Mouse (Mus musculus): ENCODE results near the gene Ptpn3. TPM values are rescaled to one million over a fixed set of nuclear protein-coding genes. Genes with fewer than 3 reads are reported as not detected.

Ptpn3 gene
- polyA plus RNA-seq, 1 experiment from 2014 or later = 3.8 TPM

DNA sequence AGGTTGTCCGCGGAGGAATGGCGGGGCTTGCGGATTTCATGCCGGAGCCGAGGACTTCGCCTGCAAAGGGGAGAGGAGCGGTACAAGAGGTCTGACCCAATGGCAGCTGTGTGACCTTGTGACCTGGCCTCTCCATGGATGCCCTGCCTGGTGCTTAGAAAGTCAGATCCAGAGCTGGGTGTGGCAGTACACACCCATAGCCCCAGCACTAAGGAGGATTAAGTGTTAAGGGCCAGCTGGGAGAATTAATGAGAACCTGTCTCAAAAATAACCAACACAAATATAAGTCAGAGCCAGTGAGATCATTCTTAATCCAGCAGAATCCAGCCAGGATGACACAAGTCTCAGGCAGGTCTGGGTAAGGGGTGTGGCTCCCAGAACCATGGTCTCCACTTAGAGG lies 69.2 kb downstream of the Ptpn3 start:
- H3K27me3 ChIP-seq (replicated peaks; ENCODE audit: control insufficient read depth, insufficient read depth, low read length) = no peaks in the 10 kb centered on the region
- H3K4me1 ChIP-seq (ENCODE audit: control insufficient read depth, insufficient read depth, low read length) = peaks cover 21% of the 10 kb centered on the region
- WGBS = 88% methylated on average over 8 of the region's 8 CpGs
- no peaks in the 10 kb centered on the region for H3K9me3 ChIP-seq (ENCODE audit: control insufficient read depth, low read length)
- H3K9ac ChIP-seq (ENCODE audit: low read depth, low read length) = no peak overlapping the region
- no peak overlapping the region for H3K4me2 ChIP-seq (ENCODE audit: low read depth, low read length)
- no peaks in the 10 kb centered on the region for H3K36me3 ChIP-seq (ENCODE audit: control insufficient read depth, insufficient read depth, low read length)
- DNase-seq (ENCODE audit: low spot score) (no peak), ATAC-seq (ENCODE audit: low read depth) (no peak)
- H3K4me3 ChIP-seq (ENCODE audit: low read depth, low read length) = no peak overlapping the region
- H3K27ac ChIP-seq (replicated peaks; ENCODE audit: low read depth, low read length) = no peak overlapping the region

DNA sequence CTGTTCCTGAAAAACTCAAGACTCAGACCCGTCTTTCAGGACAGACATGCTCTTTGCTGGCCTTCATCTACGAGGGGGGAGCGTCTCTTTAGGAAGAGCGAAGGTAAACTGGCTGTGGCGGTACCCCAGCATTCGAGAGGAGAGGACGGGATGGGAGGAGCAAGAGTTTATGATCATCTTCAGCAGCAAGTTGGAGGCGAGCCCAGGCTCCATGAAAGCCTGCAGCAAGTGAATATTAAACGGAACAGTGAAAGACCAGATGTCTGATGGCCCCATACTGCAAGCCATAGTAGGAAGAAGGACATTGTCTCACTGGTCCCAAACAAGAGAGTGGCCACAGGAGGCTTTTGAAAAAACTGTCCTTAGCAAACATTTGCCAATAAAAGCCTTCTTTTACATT lies 70.3 kb downstream of the Ptpn3 start:
- H3K4me2 ChIP-seq (ENCODE audit: low read depth, low read length) = no peak overlapping the region
- H3K9me3 ChIP-seq (ENCODE audit: control insufficient read depth, low read length) = no peaks in the 10 kb centered on the region
- H3K27me3 ChIP-seq (replicated peaks; ENCODE audit: control insufficient read depth, insufficient read depth, low read length) = no peaks in the 10 kb centered on the region
- ATAC-seq (ENCODE audit: low read depth) (no peak), DNase-seq (ENCODE audit: low spot score) (peak; percentile 57)
- H3K4me3 ChIP-seq (ENCODE audit: low read depth, low read length) = no peak overlapping the region
- no peak overlapping the region for H3K9ac ChIP-seq (ENCODE audit: low read depth, low read length)
- WGBS = 55% methylated on average over 9 of the region's 9 CpGs
- H3K27ac ChIP-seq (replicated peaks; ENCODE audit: low read depth, low read length) = no peak overlapping the region
- H3K4me1 ChIP-seq (ENCODE audit: control insufficient read depth, insufficient read depth, low read length) = peaks cover 16% of the 10 kb centered on the region
- H3K36me3 ChIP-seq (ENCODE audit: control insufficient read depth, insufficient read depth, low read length) = no peaks in the 10 kb centered on the region

DNA sequence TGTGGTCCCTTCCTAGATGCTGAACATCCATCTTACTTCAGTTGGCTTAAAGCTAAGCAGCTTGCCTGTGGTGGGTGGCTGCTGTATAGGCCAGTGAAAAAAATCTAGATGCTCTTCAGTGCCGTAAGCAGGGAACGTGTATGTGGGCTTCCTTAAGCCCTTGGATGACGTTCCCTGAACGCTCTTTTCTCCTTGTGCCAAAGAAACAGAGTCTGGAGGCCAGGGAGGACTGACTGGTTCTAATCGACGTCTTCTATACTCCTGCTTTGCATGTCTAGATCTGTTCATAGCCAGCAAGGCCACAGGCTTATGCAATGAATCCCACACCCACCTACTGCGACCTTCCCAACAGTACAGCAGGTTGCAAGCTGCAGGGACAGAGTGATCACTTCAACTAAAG lies 71.3 kb downstream of the Ptpn3 start:
- peaks cover 16% of the 10 kb centered on the region for H3K4me1 ChIP-seq (ENCODE audit: control insufficient read depth, insufficient read depth, low read length)
- DNase-seq (ENCODE audit: low spot score) (peak; percentile 45), ATAC-seq (ENCODE audit: low read depth) (peak; percentile 53; the same call in 1 of the 2 replicates)
- H3K27ac ChIP-seq (replicated peaks; ENCODE audit: low read depth, low read length) = no peak overlapping the region
- H3K4me3 ChIP-seq (ENCODE audit: low read depth, low read length) = no peak overlapping the region
- WGBS = 69% methylated on average over 7 of the region's 7 CpGs
- no peak overlapping the region for H3K4me2 ChIP-seq (ENCODE audit: low read depth, low read length)
- H3K9me3 ChIP-seq (ENCODE audit: control insufficient read depth, low read length) = no peaks in the 10 kb centered on the region
- 0 out of 2 replicates have a peak, but pooled peaks cover 4% of the 10 kb centered on the region for H3K36me3 ChIP-seq (ENCODE audit: control insufficient read depth, insufficient read depth, low read length)
- H3K27me3 ChIP-seq (replicated peaks; ENCODE audit: control insufficient read depth, insufficient read depth, low read length) = no peaks in the 10 kb centered on the region
- no peak overlapping the region for H3K9ac ChIP-seq (ENCODE audit: low read depth, low read length)

DNA sequence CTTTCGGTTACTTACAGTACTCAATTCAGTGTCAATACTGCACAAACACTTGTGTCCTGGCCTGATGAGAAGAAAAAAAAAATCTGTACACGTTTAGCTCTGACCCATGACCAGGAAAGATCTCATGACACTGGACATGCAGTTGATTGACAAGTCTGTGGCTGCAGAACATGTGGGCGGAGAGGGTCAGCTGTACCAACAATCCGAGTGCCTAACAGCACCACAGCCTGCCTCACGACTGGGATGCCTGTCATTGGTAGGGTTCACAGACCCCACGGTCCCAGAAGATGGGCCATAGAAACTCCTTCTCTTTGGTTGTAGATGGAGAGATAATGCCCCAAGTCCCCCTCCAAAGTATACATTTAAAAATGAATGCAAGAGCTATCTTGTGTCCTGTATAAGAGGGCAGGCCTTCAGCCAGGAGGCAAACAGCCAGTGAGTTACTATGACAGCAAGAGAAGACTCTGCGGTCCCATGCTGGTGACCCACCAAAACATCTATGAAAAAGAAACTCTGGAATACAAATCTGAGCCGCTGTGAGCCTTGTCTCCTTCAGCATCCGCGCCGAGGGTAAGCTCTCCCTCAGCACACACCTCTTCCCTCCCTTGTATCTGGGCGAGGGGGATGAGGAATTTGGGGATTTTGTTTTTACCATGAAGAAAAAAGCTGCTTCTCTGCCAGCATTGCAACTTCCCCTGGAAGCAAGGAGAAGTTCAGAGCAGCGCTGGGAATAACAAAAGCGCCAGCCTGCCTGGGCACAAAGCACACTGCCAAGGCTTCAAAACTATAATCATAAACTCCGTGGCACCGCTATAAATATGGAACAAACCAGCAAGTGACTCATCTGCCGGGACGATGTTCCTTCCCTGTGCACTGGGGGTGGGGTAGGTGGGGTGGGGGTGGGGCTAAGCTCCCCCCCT lies 72.8 kb downstream of the Ptpn3 start:
- Histone ChIP-seq H3K4me1 (ENCODE audit: control insufficient read depth, insufficient read depth, low read length) (peaks cover 16% of the 10 kb centered on the region), H3K27me3 (replicated peaks; ENCODE audit: control insufficient read depth, insufficient read depth, low read length) (no peaks in the 10 kb centered on the region), H3K9ac (ENCODE audit: low read depth, low read length) (no peak overlapping the region), H3K27ac (replicated peaks; ENCODE audit: low read depth, low read length) (peak overlapping the region; percentile 39; the same call in 1 of the 2 replicates), H3K4me3 (ENCODE audit: low read depth, low read length) (no peak overlapping the region), H3K4me2 (ENCODE audit: low read depth, low read length) (peak overlapping the region; percentile 3; the same call in 1 of the 2 replicates), H3K9me3 (ENCODE audit: control insufficient read depth, low read length) (no peaks in the 10 kb centered on the region), H3K36me3 (ENCODE audit: control insufficient read depth, insufficient read depth, low read length) (0 out of 2 replicates have a peak, but pooled peaks cover 10% of the 10 kb centered on the region)
- 59% methylated on average over 18 of the region's 18 CpGs for WGBS
- no peak for DNase-seq (ENCODE audit: low spot score)
- no peak for ATAC-seq (ENCODE audit: low read depth)

DNA sequence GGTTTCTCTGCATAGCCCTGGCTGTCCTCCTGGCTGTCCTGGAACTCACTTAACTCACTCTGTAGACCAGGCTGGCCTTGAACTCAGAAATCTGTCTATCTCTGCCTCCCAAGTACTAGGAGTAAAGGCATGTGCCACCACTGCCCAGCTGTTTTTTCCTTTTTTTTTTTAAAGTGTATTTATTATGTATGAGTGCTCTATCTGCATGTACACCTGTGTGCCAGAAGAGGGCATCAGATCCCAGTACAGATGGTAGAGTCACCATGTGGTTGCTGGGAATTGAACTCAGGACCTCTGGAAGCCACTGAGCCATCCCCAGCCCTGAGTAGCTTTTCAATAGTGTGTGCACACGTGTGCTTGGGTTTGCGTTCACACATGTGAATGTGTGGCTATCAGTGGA lies 76.9 kb downstream of the Ptpn3 start:
- Histone ChIP-seq H3K4me3 (ENCODE audit: low read depth, low read length) (no peak overlapping the region), H3K4me1 (ENCODE audit: control insufficient read depth, insufficient read depth, low read length) (peaks cover 3% of the 10 kb centered on the region), H3K27me3 (replicated peaks; ENCODE audit: control insufficient read depth, insufficient read depth, low read length) (no peaks in the 10 kb centered on the region), H3K27ac (replicated peaks; ENCODE audit: low read depth, low read length) (no peak overlapping the region), H3K9ac (ENCODE audit: low read depth, low read length) (no peak overlapping the region), H3K4me2 (ENCODE audit: low read depth, low read length) (no peak overlapping the region), H3K9me3 (ENCODE audit: control insufficient read depth, low read length) (no peaks in the 10 kb centered on the region), H3K36me3 (ENCODE audit: control insufficient read depth, insufficient read depth, low read length) (0 out of 2 replicates have a peak, but pooled peaks cover 10% of the 10 kb centered on the region)
- DNase-seq (ENCODE audit: low spot score) (no peak), ATAC-seq (ENCODE audit: low read depth) (no peak)
- WGBS = 94% methylated on average over 2 of the region's 2 CpGs

DNA sequence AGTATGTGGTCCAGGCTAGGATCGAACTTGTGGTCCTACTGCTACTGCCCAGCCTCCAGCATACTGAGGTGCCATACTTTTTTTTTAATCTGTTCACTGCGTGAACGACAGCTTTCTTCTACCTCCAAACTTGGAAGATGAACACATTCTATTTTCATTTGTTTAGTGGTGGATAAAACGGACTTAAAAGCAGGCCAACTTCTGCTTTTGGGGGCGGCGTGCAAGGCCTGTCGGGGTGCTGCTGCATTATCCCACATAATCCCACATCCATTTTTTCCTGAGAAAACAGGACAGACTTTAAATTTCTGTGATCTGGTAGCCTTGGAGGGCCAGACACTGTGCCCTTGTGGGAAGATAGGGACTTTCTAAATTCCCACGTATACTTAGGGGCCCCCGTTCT lies 83.9 kb downstream of the Ptpn3 start:
- no peaks in the 10 kb centered on the region for H3K27me3 ChIP-seq (replicated peaks; ENCODE audit: control insufficient read depth, insufficient read depth, low read length)
- H3K9ac ChIP-seq (ENCODE audit: low read depth, low read length) = no peak overlapping the region
- H3K36me3 ChIP-seq (ENCODE audit: control insufficient read depth, insufficient read depth, low read length) = no peaks in the 10 kb centered on the region
- 90% methylated on average over 9 of the region's 9 CpGs for WGBS
- H3K27ac ChIP-seq (replicated peaks; ENCODE audit: low read depth, low read length) = no peak overlapping the region
- ATAC-seq (ENCODE audit: low read depth) (no peak), DNase-seq (ENCODE audit: low spot score) (no peak)
- H3K9me3 ChIP-seq (ENCODE audit: control insufficient read depth, low read length) = no peaks in the 10 kb centered on the region
- no peak overlapping the region for H3K4me3 ChIP-seq (ENCODE audit: low read depth, low read length)
- no peak overlapping the region for H3K4me2 ChIP-seq (ENCODE audit: low read depth, low read length)
- H3K4me1 ChIP-seq (ENCODE audit: control insufficient read depth, insufficient read depth, low read length) = no peaks in the 10 kb centered on the region; the same call in 1 of the 2 replicates

DNA sequence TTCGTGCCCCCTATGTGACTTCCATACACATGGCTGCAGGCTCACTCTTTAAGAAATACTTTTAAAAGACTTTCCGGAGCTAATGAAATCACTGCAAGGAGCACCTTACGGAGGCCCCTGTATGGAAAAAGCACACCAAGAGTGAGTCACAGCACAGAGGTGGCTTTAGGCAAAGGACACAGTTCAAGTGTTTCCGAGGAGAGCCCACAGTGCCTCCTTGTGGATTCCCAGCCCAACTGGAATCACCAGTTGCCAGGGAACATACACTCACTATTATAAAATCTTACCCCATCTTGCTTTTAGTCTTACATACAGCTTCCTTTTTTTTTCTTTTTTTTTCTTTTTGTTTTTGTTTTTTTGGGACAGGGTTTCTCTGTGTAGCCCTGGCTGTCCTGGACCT lies 85.1 kb downstream of the Ptpn3 start:
- Histone ChIP-seq H3K27ac (replicated peaks; ENCODE audit: low read depth, low read length) (no peak overlapping the region), H3K27me3 (replicated peaks; ENCODE audit: control insufficient read depth, insufficient read depth, low read length) (no peaks in the 10 kb centered on the region), H3K4me3 (ENCODE audit: low read depth, low read length) (no peak overlapping the region), H3K9me3 (ENCODE audit: control insufficient read depth, low read length) (no peaks in the 10 kb centered on the region), H3K9ac (ENCODE audit: low read depth, low read length) (no peak overlapping the region), H3K4me2 (ENCODE audit: low read depth, low read length) (no peak overlapping the region), H3K4me1 (ENCODE audit: control insufficient read depth, insufficient read depth, low read length) (no peaks in the 10 kb centered on the region; the same call in 1 of the 2 replicates), H3K36me3 (ENCODE audit: control insufficient read depth, insufficient read depth, low read length) (no peaks in the 10 kb centered on the region)
- WGBS = 84% methylated on average over 4 of the region's 4 CpGs
- ATAC-seq (ENCODE audit: low read depth) (no peak), DNase-seq (ENCODE audit: low spot score) (no peak)

DNA sequence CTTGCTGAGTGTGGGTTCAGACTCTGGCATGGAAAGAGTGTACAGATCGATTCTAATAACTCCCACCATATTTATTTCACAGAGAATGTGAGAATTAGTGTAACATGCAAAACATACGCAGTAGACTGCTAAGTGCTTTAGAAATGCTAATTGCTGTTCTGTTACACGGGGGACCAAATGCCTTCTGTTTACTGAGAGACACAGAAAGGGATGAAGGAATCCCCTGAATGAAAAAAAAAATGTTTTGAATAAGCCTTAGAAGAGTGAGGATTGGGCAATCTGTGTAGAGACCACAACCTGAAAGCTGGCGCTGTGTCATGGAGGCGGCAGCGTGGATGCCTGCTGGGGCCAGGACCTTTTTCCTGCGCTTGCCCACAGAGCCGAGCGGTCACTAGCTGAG lies 86.8 kb downstream of the Ptpn3 start:
- H3K27ac ChIP-seq (replicated peaks; ENCODE audit: low read depth, low read length) = no peak overlapping the region
- ATAC-seq (ENCODE audit: low read depth) = no peak
- no peaks in the 10 kb centered on the region for H3K36me3 ChIP-seq (ENCODE audit: control insufficient read depth, insufficient read depth, low read length)

More for the DNA sequence above, 86.8 kb downstream of the Ptpn3 start:
- Histone ChIP-seq H3K27me3 (replicated peaks; ENCODE audit: control insufficient read depth, insufficient read depth, low read length) (no peaks in the 10 kb centered on the region), H3K4me1 (ENCODE audit: control insufficient read depth, insufficient read depth, low read length) (no peaks in the 10 kb centered on the region; the same call in 1 of the 2 replicates), H3K9ac (ENCODE audit: low read depth, low read length) (no peak overlapping the region), H3K4me2 (ENCODE audit: low read depth, low read length) (no peak overlapping the region), H3K4me3 (ENCODE audit: low read depth, low read length) (no peak overlapping the region), H3K9me3 (ENCODE audit: control insufficient read depth, low read length) (no peaks in the 10 kb centered on the region)
- whole genome bisulfite sequencing = 84% methylated on average over 9 of the region's 9 CpGs
- DNase-seq (ENCODE audit: low spot score) = no peak
